Mouse (Mus musculus) G1E (cell line): Measurements from ENCODE around the gene Kti12. TPM values are rescaled to one million over a fixed set of nuclear protein-coding genes. Genes with fewer than 3 reads are reported as not detected.

ENCODE experiments used
- ATAC-seq: 2 replicates; pipeline ENCODE4 v1.8.0; 2016; ENCODE audit warnings: mild to moderate bottlenecking; ENCODE audit not compliant: insufficient number of reproducible peaks, poor library complexity, low FRiP score, severe bottlenecking; ENCODE audit errors: extremely low read depth
- DNase-seq: peaks from one replicate; pipeline ENCODE4 v3.0.0; 2012; ENCODE audit warnings: low spot score
- H3K27me3 ChIP-seq: 2 replicates; pipeline ENCODE4 v1.6.1; 2012; ENCODE audit warnings: mild to moderate bottlenecking, low read length, inconsistent platforms; ENCODE audit not compliant: insufficient read depth
- H3K36me3 ChIP-seq: replicated peaks from 2 replicates; pipeline ENCODE3; 2012; ENCODE audit warnings: mild to moderate bottlenecking, inconsistent platforms
- H3K4me1 ChIP-seq: 2 replicates; pipeline ENCODE4 v1.6.1; 2012; ENCODE audit warnings: low read depth, low read length, inconsistent platforms, mixed read lengths; ENCODE audit not compliant: insufficient read depth
- H3K4me3 ChIP-seq: 2 replicates; pipeline ENCODE4 v1.5.1; 2012; ENCODE audit warnings: low read depth, mild to moderate bottlenecking, inconsistent platforms, low read length, moderate library complexity, mixed read lengths
- H3K9me3 ChIP-seq: replicated peaks from 2 replicates; pipeline ENCODE4 v1.6.1; 2012; ENCODE audit warnings: inconsistent platforms
- CTCF ChIP-seq: IDR thresholded peaks from 2 replicates; pipeline ENCODE4 v1.5.1; 2012; ENCODE audit warnings: low read depth, low read length, inconsistent platforms, mixed read lengths
- GATA1 ChIP-seq: IDR thresholded peaks from 2 replicates; pipeline ENCODE4 v1.6.1; 2012; ENCODE audit warnings: borderline replicate concordance, low read length, inconsistent platforms, mixed read lengths
- GATA2 ChIP-seq: IDR thresholded peaks from 2 replicates; pipeline ENCODE4 v1.6.1; 2012; ENCODE audit warnings: low read depth, low read length, inconsistent platforms, borderline replicate concordance
- POLR2AphosphoS5 ChIP-seq: IDR thresholded peaks from 2 replicates; pipeline ENCODE4 v1.6.1; 2012; ENCODE audit warnings: low read depth, low read length, inconsistent platforms; ENCODE audit not compliant: insufficient replicate concordance
- TAL1 ChIP-seq: conservative IDR thresholded peaks from 2 replicates; pipeline ENCODE4 v1.6.1; 2012; ENCODE audit warnings: low read depth, low read length, inconsistent platforms, mixed read lengths
- polyA plus RNA-seq: library from polyadenylated mRNA; stranded (reverse); fragments of >175 nt; gene quantifications from 2 replicates; pipeline ENCODE4 v1.2.3, GENCODE M21; 2012
- total RNA-seq, 2 experiments: library from RNA; stranded (forward) in 1 of 2; stranded (reverse) in 1 of 2; fragments of 200-1000 nt in 1 of 2; fragments of >200 nt in 1 of 2; fragmentation: Nextera tagmentation in 1 of 2; gene quantifications; 2 replicates each; pipeline ENCODE4 v1.2.3; 2014 to 2017

Gene Kti12
- total and polyA plus RNA-seq, 3 experiments: 32.5 to 98.8 (median 36.9) TPM

- Histone ChIP-seq H3K4me3 (no peak overlapping the region; the same call in 1 of the 2 replicates), H3K36me3 (peaks cover 11% of the 10 kb centered on the region), H3K4me1 (peaks cover 28% of the 10 kb centered on the region), H3K9me3 (no peaks in the 10 kb centered on the region), H3K27me3 (peaks cover 4% of the 10 kb centered on the region; the same call in 1 of the 2 replicates)
- ATAC-seq (peak; percentile 38), DNase-seq (no peak)
- no peak for TF ChIP-seq CTCF
These were observed 19.2 kb downstream of the Kti12 start for GRCm38 (mm10) chr4:108866806-108867205.

- no peak overlapping the region for H3K4me3 ChIP-seq
- no peak for TF ChIP-seq GATA1
- TF ChIP-seq CTCF: peak; percentile 97
- H3K27me3 ChIP-seq: peaks cover 4% of the 10 kb centered on the region; the same call in 1 of the 2 replicates
- no peaks in the 10 kb centered on the region for H3K36me3 ChIP-seq
- peak; percentile 34; the same call in 1 of the 2 replicates for ATAC-seq
- H3K9me3 ChIP-seq: no peaks in the 10 kb centered on the region
- H3K4me1 ChIP-seq: peaks cover 18% of the 10 kb centered on the region
- DNase-seq: peak; percentile 64
These were observed 22.3 kb downstream of the Kti12 start for GRCm38 (mm10) chr4:108869730-108870374.

DNA sequence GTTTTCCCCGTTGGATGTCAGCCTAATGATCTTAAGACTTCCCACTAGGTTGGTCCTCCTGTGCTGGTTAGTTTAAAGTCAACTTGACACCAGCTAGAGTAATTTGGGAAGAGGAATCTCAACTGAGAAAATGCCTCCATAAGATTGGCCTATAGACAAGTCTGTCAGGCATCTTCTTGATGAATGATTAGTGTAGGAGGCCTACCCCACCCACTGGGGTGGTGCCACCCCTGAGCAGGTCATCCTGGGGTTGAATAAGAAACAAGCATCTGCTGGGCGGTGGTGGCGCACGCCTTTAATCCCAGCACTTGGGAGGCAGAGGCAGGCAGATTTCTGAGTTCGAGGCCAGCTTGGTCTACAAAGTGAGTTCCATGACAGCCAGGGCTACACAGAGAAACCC, 26.2 kb downstream of the Kti12 start:
- Histone ChIP-seq H3K27me3 (peaks cover 18% of the 10 kb centered on the region), H3K36me3 (no peaks in the 10 kb centered on the region), H3K9me3 (no peaks in the 10 kb centered on the region), H3K4me3 (no peak overlapping the region), H3K4me1 (peaks cover under 1% of the 10 kb centered on the region; the same call in 1 of the 2 replicates)
- ATAC-seq (no peak), DNase-seq (no peak)
- TF ChIP-seq POLR2AphosphoS5 (no peak), TAL1 (no peak), CTCF (no peak), GATA2 (no peak), GATA1 (no peak)

DNA sequence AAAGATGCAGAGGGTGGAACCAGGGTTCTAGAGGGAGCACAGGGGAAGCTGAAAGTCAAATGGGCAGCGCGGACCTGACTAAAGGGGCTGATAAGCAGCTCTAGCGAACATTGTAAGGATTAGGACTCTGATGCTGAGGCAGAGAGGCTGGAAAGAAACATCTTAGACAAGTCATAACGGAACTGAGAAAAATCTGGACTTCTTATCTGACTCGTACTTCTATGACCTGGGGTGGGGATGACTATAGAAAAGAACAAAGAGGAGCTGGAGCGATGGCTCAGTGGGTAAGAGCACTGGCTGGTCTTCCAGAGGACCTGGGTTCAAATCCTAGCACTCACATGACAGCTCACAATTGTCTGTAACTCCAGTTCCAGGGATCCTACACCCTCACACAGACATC, 30.3 kb downstream of the Kti12 start:
- Histone ChIP-seq H3K4me3 (no peak overlapping the region), H3K36me3 (no peaks in the 10 kb centered on the region), H3K4me1 (peaks cover 6% of the 10 kb centered on the region; the same call in 1 of the 2 replicates), H3K27me3 (peaks cover 32% of the 10 kb centered on the region), H3K9me3 (no peaks in the 10 kb centered on the region)
- DNase-seq (no peak), ATAC-seq (no peak)
- TF ChIP-seq GATA2 (no peak), POLR2AphosphoS5 (no peak)

DNA sequence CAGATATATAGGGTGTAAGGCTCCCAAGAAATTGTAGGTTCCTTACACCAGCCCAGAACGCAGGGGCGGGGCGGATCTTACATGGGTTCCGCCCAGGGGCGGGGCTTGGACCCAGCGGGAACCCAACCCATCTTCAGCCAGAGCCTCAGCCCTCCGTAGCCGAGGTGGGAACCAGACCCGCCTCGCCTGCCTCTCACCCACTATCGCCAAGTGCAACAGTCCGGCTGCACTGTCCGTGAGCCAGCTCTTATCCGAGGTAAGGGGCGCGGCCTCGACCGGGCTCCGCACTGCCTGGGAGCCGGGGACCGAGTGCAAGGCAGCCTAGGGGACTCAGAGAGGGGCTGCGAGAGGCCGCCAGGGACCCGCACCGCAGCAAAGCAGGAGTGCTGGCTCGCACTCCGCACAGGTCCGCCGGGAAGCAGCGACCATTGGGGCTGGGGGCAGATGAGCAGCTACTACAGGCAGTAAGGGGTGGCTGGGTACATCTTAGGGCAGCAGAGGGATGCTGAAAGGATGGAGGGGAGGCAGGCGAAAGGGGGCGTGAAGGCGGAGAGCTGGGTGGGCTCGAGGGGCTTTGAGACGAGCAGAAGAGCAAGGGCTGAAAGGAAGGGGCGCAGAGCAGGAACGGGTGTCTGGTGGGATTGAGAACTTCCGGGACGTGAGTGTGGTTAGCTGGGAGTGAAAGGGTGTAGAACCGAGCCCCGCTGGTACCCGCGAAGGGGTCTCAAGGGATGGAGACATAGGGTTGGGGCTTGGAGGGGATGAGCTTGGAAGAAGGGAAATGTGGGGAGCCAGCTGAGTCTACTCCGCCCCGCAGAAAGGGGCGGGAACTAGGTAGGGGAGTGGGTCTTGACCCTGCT, 31.6 kb downstream of the Kti12 start, which contains the start of gene Rab3b:
Gene Rab3b, plus strand, starts transcription at position 101 of the 860 bp plus-strand sequence.
- ATAC-seq: no peak
- no peak for TF ChIP-seq POLR2AphosphoS5
- no peak for TF ChIP-seq GATA1
- TF ChIP-seq TAL1: no peak
- no peak for TF ChIP-seq GATA2
- no peak for TF ChIP-seq CTCF
- peak within 1 kb of the TSS; percentile 52; the same call in 1 of the 2 replicates for H3K4me3 ChIP-seq
- peaks cover 6% of the 10 kb centered on the region; the same call in 1 of the 2 replicates for H3K4me1 ChIP-seq
- H3K27me3 ChIP-seq: peaks cover 34% of the 10 kb centered on the region
- no peaks in the 10 kb centered on the region for H3K9me3 ChIP-seq
- H3K36me3 ChIP-seq: no peaks in the 10 kb centered on the region
- no peak for DNase-seq

DNA sequence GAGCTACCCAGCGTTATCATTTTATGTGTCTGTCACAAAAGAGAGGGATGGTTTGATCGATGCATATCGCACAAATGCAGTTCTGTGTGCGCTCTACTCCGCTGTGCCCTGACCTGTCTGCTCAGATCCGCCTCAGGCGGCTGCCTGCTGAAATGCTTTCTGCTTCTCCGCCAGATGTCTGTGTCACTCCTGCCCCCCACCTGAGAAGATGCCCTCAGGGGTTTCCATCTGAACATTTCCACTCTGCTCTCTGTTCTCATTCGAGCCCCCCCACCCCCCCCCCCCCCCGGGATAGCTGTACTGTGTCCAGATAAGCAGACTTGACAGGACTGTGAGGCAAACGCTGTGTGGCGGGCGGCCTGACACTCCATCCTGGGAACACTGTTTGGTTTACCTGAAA, 36.2 kb downstream of the Kti12 start:
- no peak for DNase-seq
- ATAC-seq: no peak
- Histone ChIP-seq H3K4me1 (peaks cover 6% of the 10 kb centered on the region; the same call in 1 of the 2 replicates), H3K36me3 (no peaks in the 10 kb centered on the region), H3K9me3 (no peaks in the 10 kb centered on the region), H3K27me3 (peaks cover 26% of the 10 kb centered on the region), H3K4me3 (no peak overlapping the region)
- TF ChIP-seq POLR2AphosphoS5: no peak
- TF ChIP-seq CTCF: no peak
- TF ChIP-seq TAL1: no peak
- no peak for TF ChIP-seq GATA1
- TF ChIP-seq GATA2: no peak

GRCm38 (mm10) chr4:108887456-108887855, 39.9 kb downstream of the Kti12 start:
- ATAC-seq: no peak
- peaks cover 12% of the 10 kb centered on the region for H3K27me3 ChIP-seq
- H3K36me3 ChIP-seq: no peaks in the 10 kb centered on the region
- DNase-seq: no peak
- TF ChIP-seq GATA1: no peak
- TF ChIP-seq CTCF: no peak
- TF ChIP-seq GATA2: no peak
- no peaks in the 10 kb centered on the region for H3K9me3 ChIP-seq
- no peak overlapping the region for H3K4me3 ChIP-seq
- no peaks in the 10 kb centered on the region for H3K4me1 ChIP-seq
